Mouse (Mus musculus) natural killer cell, adult 2 months (primary cell): ENCODE measurements around the gene Loxl3.
A peak's percentile ranks its signal among the peaks of the same experiment; 100 is the strongest.

Experiments
- DNase-seq, 2 experiments: peaks; one replicate each; pipeline ENCODE4 v3.0.0; 2022; ENCODE audit warnings: low spot score in 2 of 2

The Loxl3 gene

DNA sequence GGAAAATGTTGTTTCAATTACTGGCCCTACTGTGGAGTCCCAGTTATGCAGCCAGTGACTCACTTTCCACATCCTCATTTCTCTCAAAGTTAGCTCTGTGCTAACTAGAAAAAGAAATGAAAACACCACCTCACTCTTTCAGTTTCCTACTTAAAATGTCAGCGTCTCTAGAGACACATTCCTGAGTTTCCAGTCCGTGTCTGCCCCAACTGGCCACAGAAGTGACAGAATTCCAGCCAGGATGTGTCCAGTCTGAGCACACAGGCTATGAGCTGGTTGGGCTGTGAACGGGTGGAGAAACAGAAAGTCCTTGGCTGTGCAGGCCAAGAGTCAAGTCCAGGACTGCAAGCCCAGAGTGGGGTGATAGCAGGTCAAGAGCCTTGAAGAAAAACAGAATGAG, 16.8 kb upstream of the Loxl3 start:
- DNase-seq = no peak

GRCm38 (mm10) chr6:83019044-83019443, 14.9 kb upstream of the Loxl3 start:
- no peak for DNase-seq

GRCm38 (mm10) chr6:83020121-83020520, 13.9 kb upstream of the Loxl3 start:
- DNase-seq = no peak

DNA sequence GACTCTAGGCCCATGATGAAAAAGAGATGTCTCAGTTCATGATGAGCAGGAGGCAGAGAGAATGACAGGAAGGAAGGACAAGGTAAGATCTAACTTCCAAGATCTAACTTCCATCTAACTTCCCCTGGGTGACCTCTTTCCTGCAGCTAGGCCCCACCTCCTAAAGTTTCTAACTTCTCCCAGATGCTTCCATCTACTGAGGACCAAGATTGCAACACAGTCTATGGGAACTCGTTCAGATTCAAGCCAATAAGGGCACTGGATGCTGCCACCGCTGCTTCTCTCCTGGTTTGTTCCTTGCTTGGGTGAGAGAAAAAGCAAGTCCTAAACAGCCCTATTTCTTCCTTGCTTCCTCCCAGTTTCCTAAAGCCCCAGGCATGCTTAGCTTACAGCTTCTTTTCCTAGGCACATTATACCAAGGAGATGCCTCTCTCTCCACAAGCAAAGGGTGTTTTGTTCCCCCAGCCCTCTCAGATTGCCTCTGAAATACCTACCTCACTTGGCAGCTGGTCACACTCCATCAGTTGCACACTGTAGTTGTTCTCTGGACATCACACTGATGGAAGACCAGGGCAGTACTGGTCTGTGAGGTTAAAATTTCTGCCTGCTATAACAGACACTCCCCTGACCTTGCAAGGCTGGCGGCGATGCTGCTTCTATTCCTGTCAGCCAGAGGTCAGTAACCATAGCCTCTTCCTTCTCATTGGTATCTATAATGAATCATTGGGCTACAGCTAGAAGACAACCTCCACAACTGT, 13.0 kb upstream of the Loxl3 start:
- DNase-seq = no peak

DNA sequence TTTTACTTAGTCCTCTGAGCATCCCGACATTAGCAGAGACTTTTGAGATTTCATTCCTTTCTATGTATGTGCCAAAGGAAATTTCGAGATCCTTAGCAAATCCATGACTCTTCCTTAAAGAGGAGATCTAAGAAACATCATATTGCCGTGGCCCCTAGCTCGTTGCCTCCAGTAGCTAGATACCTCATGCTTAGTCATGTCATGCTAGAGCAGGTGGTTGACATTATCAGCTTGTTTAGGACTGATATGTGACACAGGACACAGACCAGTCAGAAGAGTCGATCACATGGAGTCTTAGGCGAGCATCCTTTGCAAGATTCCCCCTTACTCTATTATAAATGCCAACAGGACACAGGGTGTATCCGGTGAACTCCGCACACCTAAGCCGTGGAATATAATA, 11.0 kb upstream of the Loxl3 start:
- DNase-seq = no peak

GRCm38 (mm10) chr6:83023786-83024185, 10.2 kb upstream of the Loxl3 start:
- no peak for DNase-seq

DNA sequence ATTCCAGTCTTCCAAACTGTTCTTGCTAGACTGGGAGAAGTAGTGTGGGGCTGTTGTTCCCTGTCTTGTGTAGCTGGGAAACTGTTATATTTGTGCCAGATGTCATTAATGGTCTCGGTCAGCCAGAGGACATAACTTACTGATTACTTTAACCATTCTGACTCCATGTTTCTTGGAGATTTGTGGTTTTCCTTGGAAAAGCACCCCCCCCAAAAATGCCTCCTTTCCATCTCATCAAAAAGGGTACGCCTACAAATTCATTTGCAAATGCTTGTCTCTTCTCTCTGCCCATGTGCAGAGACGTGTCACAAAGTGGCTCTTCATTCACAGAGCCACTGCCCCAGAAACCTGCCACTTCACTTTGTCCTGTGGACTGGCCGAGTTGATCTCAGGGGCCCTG, 9.6 kb upstream of the Loxl3 start:
- no peak for DNase-seq

DNA sequence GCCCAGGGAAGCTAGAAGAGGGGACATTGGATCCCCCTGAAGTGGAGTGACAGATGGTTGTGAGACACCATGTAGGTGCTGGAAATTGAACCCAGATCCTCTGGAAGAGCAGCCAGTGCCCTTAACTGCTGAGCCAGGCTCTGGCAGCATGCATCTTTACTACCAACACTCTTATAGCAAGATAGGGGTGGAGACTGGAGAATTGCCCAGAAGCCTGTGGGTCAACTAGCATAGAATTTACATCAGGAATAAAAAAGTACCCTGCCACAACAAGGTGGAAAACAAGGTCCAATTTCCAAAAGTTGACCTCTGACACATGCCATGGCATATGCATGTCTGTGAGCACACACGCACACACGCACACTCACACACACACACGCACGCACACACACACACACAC, 8.8 kb upstream of the Loxl3 start:
- no peak for DNase-seq

GRCm38 (mm10) chr6:83027293-83027692, 6.7 kb upstream of the Loxl3 start:
- no peak for DNase-seq

- DNase-seq = no peak
These were observed 6.3 kb upstream of the Loxl3 start for GRCm38 (mm10) chr6:83027706-83028105.

DNA sequence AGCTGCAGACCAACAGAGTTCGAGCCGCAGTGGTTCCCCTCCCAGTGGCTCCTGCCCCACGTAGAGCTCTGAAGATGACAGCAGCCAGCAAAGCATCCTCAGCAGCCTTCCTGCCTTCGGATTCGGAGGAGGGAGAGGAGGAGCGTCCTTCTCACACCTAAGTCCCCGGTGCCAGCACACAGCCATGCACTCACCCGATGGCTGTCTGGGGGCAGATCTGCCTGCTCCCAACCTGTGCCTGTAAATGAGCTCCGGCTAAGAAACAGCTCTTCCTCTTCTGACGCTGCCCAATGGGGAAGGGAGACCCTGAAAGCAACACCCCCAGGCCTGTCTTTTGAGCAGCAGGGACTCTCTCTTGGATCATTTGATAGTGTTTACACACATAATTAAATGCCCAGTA, 4.2 kb upstream of the Loxl3 start:
- no peak for DNase-seq

DNA sequence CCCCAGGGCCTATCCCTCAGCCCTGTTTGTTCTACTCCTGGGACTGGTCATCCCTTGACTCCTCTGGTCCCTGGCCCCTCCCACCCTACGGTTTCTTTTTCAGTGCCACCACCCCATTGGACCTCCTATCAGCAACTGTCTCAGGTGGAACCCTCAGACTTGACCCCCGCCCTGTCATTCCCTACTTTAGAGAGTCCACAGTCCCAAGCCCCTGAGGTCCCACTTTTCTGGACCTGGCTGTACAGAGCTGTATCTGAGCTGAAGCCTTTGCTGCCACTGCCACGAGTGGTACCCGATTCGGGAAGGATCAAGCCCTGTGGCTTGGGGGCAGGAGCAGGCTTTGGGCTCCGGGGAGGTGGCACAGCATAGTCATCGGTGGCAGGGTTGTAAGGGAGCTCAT, 2.9 kb upstream of the Loxl3 start:
- no peak for DNase-seq

- DNase-seq = no peak
These were observed 1.9 kb upstream of the Loxl3 start for GRCm38 (mm10) chr6:83031921-83032590.

DNA sequence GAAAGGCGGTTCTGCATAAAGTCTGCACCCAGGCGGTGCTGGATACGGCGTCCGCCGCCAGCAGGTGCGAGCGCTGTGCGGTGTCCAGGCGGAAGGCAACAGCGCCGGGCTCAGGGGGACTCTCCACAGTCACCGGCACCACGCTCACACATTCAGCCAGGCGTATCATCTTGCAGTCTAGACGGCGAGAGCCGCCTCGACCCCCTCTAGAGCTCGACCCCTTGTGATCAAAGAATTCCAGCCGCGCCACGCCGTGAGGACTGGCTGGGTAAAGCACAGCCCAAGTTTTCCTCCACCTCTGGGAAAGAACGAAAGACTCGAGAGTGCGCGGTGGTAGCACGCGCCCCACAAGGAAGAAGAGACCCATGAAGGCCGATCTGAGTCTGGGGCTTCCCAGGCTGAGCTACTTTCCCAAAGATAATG, 1.2 kb upstream of the Loxl3 start:
- peak; percentile 54 to 58 for DNase-seq

DNA sequence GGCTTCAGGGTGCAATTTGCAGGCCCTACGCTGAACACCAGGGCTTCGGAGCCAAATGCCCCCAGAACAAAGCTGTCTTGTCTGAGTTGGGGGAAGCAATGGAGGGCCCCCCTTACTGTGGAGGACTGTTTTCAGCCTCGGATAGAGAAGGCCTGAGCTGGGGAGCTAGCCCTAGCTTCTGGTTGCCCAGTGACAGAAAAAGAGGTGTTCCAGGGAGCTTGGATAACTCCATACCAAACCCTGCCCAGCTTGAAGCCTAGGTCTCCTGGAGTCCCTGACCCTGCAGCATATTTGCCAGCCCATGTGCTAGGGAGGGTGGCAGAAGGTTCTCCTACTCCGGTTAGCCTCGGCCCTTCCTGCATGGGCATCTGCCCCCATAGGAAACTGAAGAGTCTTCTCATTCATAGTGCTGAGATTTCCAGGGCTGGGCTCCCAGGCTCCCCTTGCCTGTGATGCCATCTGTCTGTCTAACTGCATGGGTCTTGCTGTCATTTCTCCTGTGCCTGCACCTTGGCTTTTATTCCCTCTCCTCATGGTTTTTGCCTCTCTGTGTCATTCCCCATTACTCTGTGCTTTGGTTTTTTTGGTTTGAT, 586 bp downstream of the Loxl3 start:
- no peak for DNase-seq

- DNase-seq = no peak
These were observed 3.2 kb downstream of the Loxl3 start for GRCm38 (mm10) chr6:83037188-83037587.

DNA sequence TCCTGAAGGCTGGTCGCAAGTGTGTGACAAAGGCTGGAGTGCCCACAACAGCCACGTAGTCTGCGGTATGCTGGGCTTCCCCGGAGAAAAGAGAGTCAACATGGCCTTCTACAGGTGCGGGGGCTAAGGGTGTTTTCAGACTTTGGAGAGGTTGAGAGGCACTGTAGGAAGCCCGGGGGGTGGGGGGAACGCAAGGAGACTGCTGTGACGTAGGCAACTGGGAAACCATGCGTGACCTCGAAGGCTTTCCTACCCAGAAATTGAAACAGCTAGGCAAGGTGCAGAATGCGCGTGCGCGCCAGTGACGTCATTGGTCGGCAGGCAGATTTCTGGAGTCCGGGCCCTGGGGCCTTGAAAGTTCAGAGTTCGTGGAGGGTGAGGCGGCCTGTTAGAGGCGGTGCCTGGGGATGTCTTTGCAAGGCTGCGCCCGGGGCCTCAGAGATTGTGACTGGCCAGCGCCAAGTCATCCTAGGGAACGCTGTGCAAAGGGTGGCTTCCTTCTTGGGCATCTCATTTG, 4.6 kb downstream of the Loxl3 start:
- peak; percentile 94 to 95 for DNase-seq

- DNase-seq = no peak
These were observed 6.6 kb downstream of the Loxl3 start for GRCm38 (mm10) chr6:83040601-83041000.

DNA sequence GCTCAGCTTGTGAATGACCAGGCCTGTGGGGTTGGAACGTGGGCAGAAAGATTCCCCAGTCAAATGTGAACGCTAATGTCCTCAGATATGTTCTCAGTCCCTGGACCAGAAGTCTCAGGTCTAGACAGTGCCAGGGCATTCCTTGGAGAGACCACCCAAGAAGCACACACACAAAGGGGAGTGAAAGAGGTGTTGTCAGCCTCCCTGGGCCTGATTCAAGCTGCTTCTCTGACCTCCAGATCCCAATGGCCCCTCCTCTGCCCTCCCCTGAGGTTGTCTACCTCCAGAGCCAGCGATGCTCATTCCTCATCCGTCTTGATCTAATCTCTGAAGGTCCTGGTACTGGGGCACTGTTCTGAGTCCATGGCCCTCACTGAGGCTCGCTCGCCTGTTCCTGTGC, 9.6 kb downstream of the Loxl3 start:
- no peak for DNase-seq

GRCm38 (mm10) chr6:83043993-83044392, 10.0 kb downstream of the Loxl3 start:
- DNase-seq = no peak

- peak in 1 of 2 experiments; percentile 51 for DNase-seq
These were observed 10.8 kb downstream of the Loxl3 start for GRCm38 (mm10) chr6:83044742-83045141.

DNA sequence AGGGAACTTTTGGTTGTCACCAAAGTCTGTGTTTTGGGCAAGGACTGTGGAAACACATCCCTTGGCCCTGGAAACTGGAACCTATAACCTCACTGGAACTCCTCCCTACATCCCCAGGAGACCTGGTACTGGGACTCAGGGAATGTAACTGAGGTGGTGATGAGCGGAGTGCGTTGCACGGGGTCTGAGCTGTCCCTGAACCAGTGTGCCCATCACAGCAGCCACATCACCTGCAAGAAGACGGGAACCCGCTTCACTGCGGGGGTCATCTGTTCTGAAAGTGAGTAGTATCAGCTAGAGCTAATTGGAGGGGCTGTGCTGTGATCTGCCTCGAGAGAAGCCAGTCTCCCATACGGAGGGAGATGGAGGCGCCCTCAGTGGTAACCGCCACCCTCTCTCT, 15.4 kb downstream of the Loxl3 start:
- no peak for DNase-seq
